Mouse (Mus musculus) forebrain, embryonic 14.5 days (tissue): ENCODE data around the gene Zcchc7. TPM values are rescaled to one million over a fixed set of nuclear protein-coding genes. Genes with fewer than 3 reads are reported as not detected.

ENCODE experiments used
- ATAC-seq: fragments of 200-750 bp; cut with Nextera tagmentation; 2 replicates; pipeline ENCODE4 v1.8.0; 2017; ENCODE audit warnings: mild to moderate bottlenecking, moderate library complexity
- DNase-seq: peaks from one replicate; pipeline ENCODE4 v3.0.0-alpha.2; 2015; ENCODE audit warnings: low spot score
- H3K27ac ChIP-seq: fragments of 300-500 bp; sonication (generic); 2 replicates; pipeline ENCODE4 v1.5.1; 2014; ENCODE audit warnings: low read depth, mild to moderate bottlenecking, control low read depth, low read length, moderate library complexity
- H3K27me3 ChIP-seq: fragments of 300-500 bp; sonication (generic); replicated peaks from 2 replicates; pipeline ENCODE4 v1.6.1; 2014; ENCODE audit warnings: low read length, control low read depth, mixed read lengths; ENCODE audit not compliant: control insufficient read depth, insufficient read depth
- H3K36me3 ChIP-seq: fragments of 300-500 bp; sonication (generic); 2 replicates; pipeline ENCODE4 v1.6.1; 2014; ENCODE audit warnings: low read length, control low read depth; ENCODE audit not compliant: control insufficient read depth, insufficient read depth
- H3K4me1 ChIP-seq: fragments of 300-500 bp; sonication (generic); 2 replicates; pipeline ENCODE4 v1.6.1; 2014; ENCODE audit warnings: antibody characterized with exemption, low read length, control low read depth; ENCODE audit not compliant: control insufficient read depth, insufficient read depth
- H3K4me2 ChIP-seq: fragments of 300-500 bp; sonication (generic); 2 replicates; pipeline ENCODE4 v1.6.1; 2014; ENCODE audit warnings: mild to moderate bottlenecking, control low read depth, low read length
- H3K4me3 ChIP-seq: fragments of 300-500 bp; sonication (generic); 2 replicates; pipeline ENCODE4 v1.5.1; 2014; ENCODE audit warnings: low read depth, low read length, control low read depth
- H3K9ac ChIP-seq: fragments of 300-500 bp; sonication (generic); 2 replicates; pipeline ENCODE4 v1.6.1; 2014; ENCODE audit warnings: mild to moderate bottlenecking, low read length, control low read depth, moderate library complexity
- H3K9me3 ChIP-seq: fragments of 300-500 bp; sonication (generic); replicated peaks from 2 replicates; pipeline ENCODE4 v1.6.1; 2016; ENCODE audit warnings: low read length, control low read depth, mixed read lengths; ENCODE audit not compliant: control insufficient read depth
- WGBS: fragments of 180-500 bp; shearing (Covaris S2); extraction: QIAGEN DNeasy Blood & Tissue Kit; methylation state at CpG from one replicate; pipeline ENCODE4 v1.1.7; 2014; 5-methylcytosine and 5-hydroxymethylcytosine counted together
- polyA plus RNA-seq: library from polyadenylated mRNA; unstranded; fragments of >200 nt; fragmentation: Nextera tagmentation; extraction: Ambion mirVana; gene quantifications from 2 replicates; pipeline ENCODE4 v1.2.1, GENCODE M21; 2014

The Zcchc7 gene
- polyA plus RNA-seq, 1 experiment from 2014 or later, result 23.2 TPM

- no peak for DNase-seq
- no peak overlapping the region for H3K9ac ChIP-seq
- H3K4me1 ChIP-seq, result no peaks in the 10 kb centered on the region
- 100% methylated on average over 1 of the region's 1 CpGs for WGBS
- no peak overlapping the region for H3K4me2 ChIP-seq
- no peak overlapping the region for H3K4me3 ChIP-seq
- no peaks in the 10 kb centered on the region for H3K27me3 ChIP-seq
- H3K9me3 ChIP-seq, result no peaks in the 10 kb centered on the region
- no peaks in the 10 kb centered on the region for H3K36me3 ChIP-seq
- ATAC-seq, result no peak
- no peak overlapping the region for H3K27ac ChIP-seq
Measured at GRCm38 (mm10) chr4:44948314-44948713, 192.6 kb downstream of the Zcchc7 start.

- H3K27ac ChIP-seq, result no peak overlapping the region
- H3K9me3 ChIP-seq, result no peaks in the 10 kb centered on the region
- no peak overlapping the region for H3K4me3 ChIP-seq
- no peak for ATAC-seq
- 84% methylated on average over 9 of the region's 9 CpGs for WGBS
- no peak overlapping the region for H3K4me2 ChIP-seq
- DNase-seq, result no peak
- no peaks in the 10 kb centered on the region for H3K36me3 ChIP-seq
- no peaks in the 10 kb centered on the region for H3K27me3 ChIP-seq
- no peak overlapping the region for H3K9ac ChIP-seq
- H3K4me1 ChIP-seq, result no peaks in the 10 kb centered on the region
Measured at GRCm38 (mm10) chr4:44953041-44953440, 197.4 kb downstream of the Zcchc7 start.

- DNase-seq (no peak), ATAC-seq (no peak)
- no peaks in the 10 kb centered on the region for H3K4me1 ChIP-seq
- WGBS, result 88% methylated on average over 9 of the region's 9 CpGs
- no peak overlapping the region for H3K27ac ChIP-seq
- no peak overlapping the region for H3K4me3 ChIP-seq
- H3K4me2 ChIP-seq, result no peak overlapping the region
- H3K36me3 ChIP-seq, result no peaks in the 10 kb centered on the region
- H3K9ac ChIP-seq, result no peak overlapping the region
- H3K9me3 ChIP-seq, result no peaks in the 10 kb centered on the region
- no peaks in the 10 kb centered on the region for H3K27me3 ChIP-seq
Measured at GRCm38 (mm10) chr4:44958776-44959175, 203.1 kb downstream of the Zcchc7 start.

DNA sequence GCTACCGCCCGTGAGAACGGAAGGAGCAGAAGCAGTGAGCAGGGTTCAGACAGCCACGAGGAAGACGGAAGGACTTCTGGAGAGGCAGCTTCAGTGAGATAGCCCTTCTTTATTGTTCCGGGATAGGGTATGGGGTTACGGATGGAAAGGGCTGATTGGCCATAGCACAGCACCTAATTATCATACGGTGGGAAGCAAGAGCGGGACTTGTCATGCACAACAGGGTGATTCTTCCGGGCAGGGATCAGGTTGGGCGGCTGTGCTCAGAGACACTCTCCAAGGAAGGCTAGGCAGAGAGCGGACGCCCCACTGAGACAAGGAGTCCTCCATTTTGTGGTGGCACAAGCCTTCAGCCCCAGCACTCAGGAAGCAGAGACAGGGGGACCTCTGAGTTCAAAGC lies 203.5 kb downstream of the Zcchc7 start:
- 94% methylated on average over 13 of the region's 13 CpGs for WGBS
- no peaks in the 10 kb centered on the region for H3K4me1 ChIP-seq
- H3K9me3 ChIP-seq, result no peaks in the 10 kb centered on the region
- no peaks in the 10 kb centered on the region for H3K36me3 ChIP-seq
- H3K9ac ChIP-seq, result no peak overlapping the region
- no peaks in the 10 kb centered on the region for H3K27me3 ChIP-seq
- H3K4me2 ChIP-seq, result no peak overlapping the region
- H3K27ac ChIP-seq, result no peak overlapping the region
- DNase-seq (no peak), ATAC-seq (no peak)
- H3K4me3 ChIP-seq, result no peak overlapping the region

- WGBS, result 73% methylated on average over 11 of the region's 11 CpGs
- H3K4me3 ChIP-seq, result no peak overlapping the region
- no peaks in the 10 kb centered on the region for H3K27me3 ChIP-seq
- no peak overlapping the region for H3K27ac ChIP-seq
- H3K9me3 ChIP-seq, result no peaks in the 10 kb centered on the region
- no peaks in the 10 kb centered on the region for H3K4me1 ChIP-seq
- ATAC-seq, result no peak
- H3K4me2 ChIP-seq, result no peak overlapping the region
- DNase-seq, result no peak
- H3K36me3 ChIP-seq, result no peaks in the 10 kb centered on the region
- H3K9ac ChIP-seq, result no peak overlapping the region
Measured at GRCm38 (mm10) chr4:44963156-44963555, 207.5 kb downstream of the Zcchc7 start.

GRCm38 (mm10) chr4:44965175-44965574 lies 209.5 kb downstream of the Zcchc7 start:
- DNase-seq (no peak), ATAC-seq (no peak)
- Histone ChIP-seq H3K4me2 (no peak overlapping the region), H3K36me3 (no peaks in the 10 kb centered on the region), H3K27me3 (no peaks in the 10 kb centered on the region), H3K9ac (no peak overlapping the region), H3K4me1 (no peaks in the 10 kb centered on the region), H3K9me3 (no peaks in the 10 kb centered on the region), H3K4me3 (no peak overlapping the region), H3K27ac (no peak overlapping the region)
- WGBS, result 88% methylated on average over 2 of the region's 2 CpGs

GRCm38 (mm10) chr4:44965736-44966135 lies 210.1 kb downstream of the Zcchc7 start:
- Histone ChIP-seq H3K9ac (no peak overlapping the region), H3K9me3 (no peaks in the 10 kb centered on the region), H3K4me2 (no peak overlapping the region), H3K27ac (no peak overlapping the region), H3K27me3 (no peaks in the 10 kb centered on the region), H3K36me3 (no peaks in the 10 kb centered on the region), H3K4me1 (no peaks in the 10 kb centered on the region), H3K4me3 (no peak overlapping the region)
- DNase-seq (no peak), ATAC-seq (no peak)
- 93% methylated on average over 3 of the region's 3 CpGs for WGBS

DNA sequence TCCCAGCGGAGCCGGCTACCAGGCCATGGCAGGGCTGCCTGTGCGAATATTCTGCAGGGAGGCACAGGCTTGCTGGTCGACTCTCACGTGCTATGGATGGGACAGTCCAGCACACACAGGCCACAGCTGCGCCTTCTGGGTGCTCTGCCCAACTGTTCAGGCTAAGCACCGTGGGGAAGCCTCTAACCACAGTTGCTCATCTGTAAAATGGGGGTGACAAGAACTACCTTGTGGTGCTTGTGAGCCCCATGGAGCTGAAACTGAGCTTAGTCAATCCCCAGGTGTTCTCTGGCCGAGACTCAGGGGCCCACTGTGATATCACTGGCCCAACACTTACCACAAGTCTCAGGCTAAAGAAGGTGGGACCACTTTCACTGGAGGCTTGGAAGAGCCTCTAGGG lies 211.7 kb downstream of the Zcchc7 start:
- DNase-seq (no peak), ATAC-seq (no peak)
- no peak overlapping the region for H3K27ac ChIP-seq
- H3K27me3 ChIP-seq, result no peaks in the 10 kb centered on the region
- H3K4me1 ChIP-seq, result no peaks in the 10 kb centered on the region
- WGBS, result 87% methylated on average over 8 of the region's 8 CpGs
- no peaks in the 10 kb centered on the region for H3K36me3 ChIP-seq
- no peaks in the 10 kb centered on the region for H3K9me3 ChIP-seq
- H3K4me3 ChIP-seq, result no peak overlapping the region
- no peak overlapping the region for H3K4me2 ChIP-seq
- no peak overlapping the region for H3K9ac ChIP-seq

DNA sequence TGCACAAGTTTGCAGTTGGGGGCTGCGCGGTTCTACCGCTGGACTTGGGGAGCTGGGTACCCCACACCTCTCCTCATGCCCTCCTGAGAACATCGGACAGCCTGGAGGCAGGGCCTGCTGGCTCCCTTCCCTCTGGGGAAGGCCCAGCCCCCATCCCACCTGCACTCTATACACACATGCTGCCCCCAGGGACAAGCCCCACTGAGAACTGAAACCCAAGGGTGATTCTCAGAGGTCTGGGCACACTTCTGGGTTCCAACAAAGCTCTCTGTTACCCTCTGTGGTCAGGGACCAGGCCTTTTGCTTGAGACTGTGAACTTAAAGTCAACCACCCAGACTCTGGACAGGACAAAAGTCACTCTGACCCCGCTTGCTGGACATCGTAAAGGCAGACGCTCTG lies 214.4 kb downstream of the Zcchc7 start:
- peaks cover 3% of the 10 kb centered on the region; the same call in 1 of the 2 replicates for H3K4me1 ChIP-seq
- ATAC-seq (no peak), DNase-seq (no peak)
- no peaks in the 10 kb centered on the region for H3K36me3 ChIP-seq
- no peaks in the 10 kb centered on the region for H3K27me3 ChIP-seq
- H3K4me2 ChIP-seq, result no peak overlapping the region
- H3K27ac ChIP-seq, result no peak overlapping the region
- WGBS, result 93% methylated on average over 7 of the region's 7 CpGs
- no peak overlapping the region for H3K9ac ChIP-seq
- H3K9me3 ChIP-seq, result no peaks in the 10 kb centered on the region
- no peak overlapping the region for H3K4me3 ChIP-seq
